Mouse (Mus musculus) CH12F3 (cell line): Measurements from ENCODE around the gene Cox16.
"Not testable (repeated sequence)": the region's sequence is repeated elsewhere in the genome, so short reads cannot be mapped to it uniquely, and the experiment has no call there.

ENCODE experiments used
- in situ Hi-C: fragments of 300-500 bp; cut with MboI; formaldehyde crosslinking; loops from 2 replicates; pipeline ENCODE4 v1.14.3; 2020; ENCODE audit warnings: low sequenced_read_pairs

Cox16 gene

DNA sequence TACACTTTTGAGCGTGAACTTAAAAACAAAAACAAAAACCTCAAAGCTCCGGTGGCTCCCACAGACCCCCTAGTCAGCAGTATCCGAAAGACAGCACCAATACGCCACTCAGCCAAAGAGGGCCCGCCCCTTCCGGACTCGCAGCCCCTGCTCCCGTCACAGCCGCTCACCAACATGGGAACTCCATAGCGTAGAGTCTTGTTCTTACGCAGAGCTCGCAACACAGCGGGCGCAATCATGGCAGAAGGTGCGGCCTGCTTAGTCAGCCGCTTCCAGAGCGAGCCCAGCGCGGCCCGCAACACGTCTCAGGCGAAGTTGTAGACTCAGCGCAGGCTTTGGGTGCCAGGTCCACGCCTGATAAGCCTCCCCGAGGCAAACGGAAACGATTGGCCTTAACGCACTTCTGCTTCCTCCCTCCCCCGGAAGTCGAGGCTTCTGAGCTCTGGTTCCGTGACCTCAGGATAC is at the start of gene Cox16:
TSS of gene Cox16 (minus strand) at position 401 of the 465 bp plus-strand sequence.
- in situ Hi-C loops: no loop called here

GRCm38 (mm10) chr12:81533029-81533419 is 48.1 kb upstream of the Cox16 start:
- in situ Hi-C loops: no loop called here

GRCm38 (mm10) chr12:81532316-81533028 is 47.5 kb upstream of the Cox16 start, which contains the start of the genes Gm20498 and Synj2bp:
TSS of gene Gm20498 (minus strand) at chr12:81532905.
TSS of gene Synj2bp (minus strand) at chr12:81532911.
- in situ Hi-C loops: no loop called here

GRCm38 (mm10) chr12:81530587-81530986 is 45.7 kb upstream of the Cox16 start:
- in situ Hi-C loops: not testable (repeated sequence)

GRCm38 (mm10) chr12:81496906-81497305 is 12.0 kb upstream of the Cox16 start:
- in situ Hi-C loops: not testable (repeated sequence)

DNA sequence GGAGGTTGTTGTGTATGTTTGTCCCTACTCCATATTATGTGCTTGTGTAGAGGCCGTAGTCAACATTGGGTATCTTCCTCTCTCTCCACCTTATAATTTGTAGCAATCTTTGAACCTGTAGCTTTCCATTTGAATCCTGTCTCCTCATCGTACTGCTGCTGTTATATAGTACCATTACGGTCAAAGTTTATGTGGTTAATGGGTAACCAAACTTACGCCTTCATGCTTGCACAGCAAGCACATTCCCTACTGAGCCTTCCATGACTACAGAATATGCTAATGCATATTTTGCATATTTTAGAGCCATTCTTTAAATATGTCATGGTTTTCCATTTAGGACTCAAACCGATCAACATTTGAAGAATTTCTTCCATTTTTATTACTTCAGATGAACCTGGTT is 5.6 kb upstream of the Cox16 start:
- in situ Hi-C loops: no loop called here

DNA sequence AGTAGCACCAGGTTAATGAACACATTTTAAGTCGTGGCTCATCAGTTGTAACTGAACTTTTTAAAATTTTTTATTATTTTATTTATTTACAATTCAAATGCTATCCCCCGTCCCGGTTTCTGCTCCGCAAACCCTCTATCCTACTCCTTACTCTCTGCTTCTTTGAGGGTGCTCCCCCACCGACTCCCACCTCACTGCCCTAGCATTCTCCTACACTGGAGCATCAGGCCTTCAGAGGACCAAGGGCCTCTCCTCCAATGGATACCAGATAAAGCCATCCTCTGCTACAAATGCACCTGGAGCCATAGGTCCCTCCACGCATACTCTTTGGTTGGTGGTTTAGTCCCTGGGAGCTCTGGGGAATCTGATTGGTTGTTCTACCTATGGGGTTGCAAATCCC is 384 bp upstream of the Cox16 start:
- in situ Hi-C loops: no loop called here

GRCm38 (mm10) chr12:81484212-81484611 is 715 bp downstream of the Cox16 start:
- in situ Hi-C loops: no loop called here

- in situ Hi-C loops: no loop called here
Observed at GRCm38 (mm10) chr12:81483656-81484055, 1.3 kb downstream of the Cox16 start.

DNA sequence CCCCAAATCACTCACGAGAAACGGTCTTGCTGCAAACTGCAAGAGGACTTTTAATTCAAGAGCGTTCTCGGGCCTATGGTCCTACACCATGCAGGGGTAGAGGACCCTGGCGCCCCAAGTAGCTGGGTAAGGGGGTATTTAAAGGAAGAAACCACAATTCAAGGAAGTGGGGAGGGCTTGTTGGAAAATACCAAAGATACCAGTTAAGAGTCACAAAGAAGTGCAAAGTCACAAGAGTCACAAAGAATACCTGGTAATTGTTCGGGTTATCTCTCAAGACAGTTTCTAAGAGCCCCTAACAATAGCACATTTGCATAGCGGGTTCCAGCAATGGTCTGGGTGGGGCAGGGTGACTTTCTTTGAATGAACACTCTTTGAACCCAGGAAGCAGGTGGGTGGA is 25.9 kb downstream of the Cox16 start:
- in situ Hi-C loops: not testable (repeated sequence)

GRCm38 (mm10) chr12:81438985-81439384 is 45.9 kb downstream of the Cox16 start:
- in situ Hi-C loops: not testable (repeated sequence)

- in situ Hi-C loops: not testable (repeated sequence)
Observed at GRCm38 (mm10) chr12:81434778-81435177, 50.1 kb downstream of the Cox16 start.

DNA sequence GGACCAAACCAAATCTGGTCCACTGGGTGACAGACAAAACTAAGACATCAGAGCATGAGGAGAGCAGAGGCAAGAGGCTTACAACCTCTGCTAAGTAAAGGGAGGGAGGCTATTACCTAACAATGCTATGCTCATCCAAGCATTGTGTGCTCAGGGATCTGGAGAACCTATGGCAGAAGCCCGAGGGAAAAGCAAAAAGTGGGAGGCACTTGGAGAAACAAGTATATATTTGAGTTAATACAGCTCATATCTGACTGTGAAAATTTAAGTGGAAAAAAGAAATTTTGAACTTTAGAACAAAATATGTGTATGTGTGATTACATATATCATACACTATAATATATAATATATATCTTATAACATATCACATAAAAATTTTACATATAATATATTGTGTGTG is 63.1 kb downstream of the Cox16 start, which contains the start of gene Adam4:
TSS of gene Adam4 (minus strand) at position 101 of the 400 bp plus-strand sequence.
- in situ Hi-C loops: no loop called here

DNA sequence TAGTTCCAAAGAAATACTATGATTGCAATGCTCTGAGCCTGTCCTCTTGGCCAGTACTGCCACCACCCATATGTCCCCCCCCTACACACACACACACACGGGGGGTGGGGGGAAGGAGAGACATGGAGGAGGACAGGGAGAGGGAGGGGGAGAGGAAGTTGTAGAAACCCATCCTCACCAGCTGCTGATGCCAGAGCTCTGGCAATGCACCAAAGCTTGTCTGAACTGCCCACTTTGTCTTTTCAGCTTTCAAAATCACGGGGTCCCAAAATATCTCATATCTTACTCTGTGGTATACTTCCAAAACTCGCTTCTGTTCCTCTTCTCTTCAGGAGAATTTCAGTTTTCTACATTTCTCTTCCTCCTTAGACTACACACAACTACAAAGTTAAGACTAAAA is 71.7 kb downstream of the Cox16 start:
- in situ Hi-C loops: no loop called here

- in situ Hi-C loops: loop anchor here (10.0 kb wide), 2 partner anchors 204 to 424 kb away; no protein-coding TSS in a partner anchor
Observed at GRCm38 (mm10) chr12:81408966-81409365, 76.0 kb downstream of the Cox16 start.

DNA sequence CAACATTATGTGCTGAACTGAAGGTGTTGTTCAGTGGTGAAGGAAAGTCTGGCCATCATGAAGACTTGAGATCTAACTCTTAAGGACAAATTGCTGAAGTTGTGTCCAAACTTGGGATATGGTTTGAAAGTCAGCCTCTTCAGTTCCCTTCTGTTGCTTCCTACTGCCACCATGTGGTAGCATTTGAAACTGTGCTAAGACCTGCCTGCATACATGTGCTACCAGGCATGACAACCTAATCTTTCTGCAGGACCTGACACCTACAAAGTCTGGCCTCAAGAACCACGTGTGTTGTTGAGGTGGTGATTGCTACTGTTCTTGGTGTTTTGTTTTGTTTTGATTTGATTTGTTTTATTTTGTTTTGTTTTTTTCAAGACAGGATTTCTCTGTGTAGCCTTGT is 82.7 kb downstream of the Cox16 start:
- in situ Hi-C loops: loop anchor here (10.0 kb wide), 2 partner anchors 197 to 417 kb away; no protein-coding TSS in a partner anchor

DNA sequence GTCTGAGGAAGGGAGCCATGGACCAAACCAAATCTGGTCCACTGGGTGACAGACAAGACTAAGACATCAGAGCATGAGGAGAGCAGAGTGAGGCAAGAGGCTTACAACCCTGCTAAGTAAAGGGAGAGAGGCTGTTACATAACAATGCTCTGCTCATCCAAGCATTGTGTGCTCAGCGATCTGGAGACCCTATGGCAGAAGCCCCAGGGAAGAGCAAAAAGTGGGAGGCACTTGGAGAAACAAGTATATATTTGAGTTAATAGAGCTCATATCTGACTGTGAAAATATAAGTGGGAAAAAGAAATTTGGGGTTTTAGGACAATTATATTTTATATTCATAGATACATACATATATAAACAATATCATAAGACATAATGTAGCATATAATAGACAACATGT is 105.6 kb downstream of the Cox16 start, which contains the start of gene Gm4787:
TSS of gene Gm4787 (minus strand) at position 101 of the 400 bp plus-strand sequence.
- in situ Hi-C loops: not testable (repeated sequence)

DNA sequence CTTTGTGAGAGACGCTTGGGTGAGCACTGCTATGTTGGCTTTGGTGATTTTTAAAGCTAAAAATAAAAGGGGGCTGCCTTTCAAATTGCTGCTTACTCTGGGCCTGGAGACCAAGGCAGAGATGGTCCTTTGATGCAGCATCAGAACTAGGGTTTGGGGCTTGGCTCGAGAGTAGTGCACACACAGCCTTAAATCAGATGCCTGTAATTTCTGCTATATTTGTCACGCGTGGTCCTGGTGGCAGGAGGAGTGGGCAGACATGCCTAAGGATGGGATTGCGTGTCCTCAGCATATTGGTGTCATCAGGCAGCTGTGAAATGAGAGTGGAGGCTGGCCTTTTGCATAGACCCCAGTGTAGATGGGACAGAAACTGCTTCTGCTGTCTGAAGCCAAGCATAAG is 151.1 kb downstream of the Cox16 start:
- in situ Hi-C loops: no loop called here

- in situ Hi-C loops: no loop called here
Observed at GRCm38 (mm10) chr12:81332875-81333421, 152.0 kb downstream of the Cox16 start, which contains the start of gene Slc8a3. TSS of gene Slc8a3 (minus strand) at chr12:81333180.

DNA sequence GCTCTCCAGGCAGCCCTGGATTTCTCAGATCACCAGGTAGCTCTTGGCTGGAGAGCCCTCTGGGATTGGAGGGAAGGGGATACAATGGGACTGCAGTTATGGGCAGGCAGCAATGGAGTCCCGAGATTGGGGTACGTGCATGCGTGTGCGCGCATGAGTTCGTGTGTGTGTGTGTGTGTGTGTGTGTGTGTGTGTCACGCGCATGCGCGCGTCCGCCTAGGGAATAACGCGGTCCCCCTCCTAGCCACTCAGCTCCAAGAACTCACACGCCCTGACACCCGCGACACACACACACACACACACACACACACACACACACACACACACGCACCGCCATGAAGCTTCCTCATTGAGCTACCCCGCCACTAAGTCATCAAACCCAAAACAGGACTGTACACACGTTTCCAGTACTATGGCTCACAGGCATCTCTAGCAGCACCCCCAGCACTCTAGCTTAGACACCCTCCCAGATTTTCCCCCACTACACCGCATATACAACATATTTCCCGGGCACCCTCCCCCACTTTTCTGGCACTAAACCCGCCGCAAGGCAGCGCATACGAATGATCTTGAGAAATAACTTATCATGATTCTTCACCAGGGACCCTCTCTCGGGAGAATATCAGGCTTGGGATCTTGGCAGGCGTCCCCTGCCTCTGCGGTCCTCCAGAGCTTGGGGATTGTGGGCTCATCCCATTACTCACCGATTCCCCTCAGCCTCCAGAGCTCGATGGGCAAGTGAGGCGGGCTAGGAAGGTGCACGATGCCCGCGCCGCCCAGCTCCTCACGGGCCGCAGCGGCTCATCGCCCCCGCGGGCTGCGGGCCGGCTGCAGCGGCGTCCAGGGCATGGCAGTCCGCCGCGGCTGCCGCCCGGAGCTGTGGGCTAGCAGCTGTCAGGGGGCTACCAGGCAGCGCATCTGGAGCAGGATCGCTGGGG is 152.7 kb downstream of the Cox16 start:
- in situ Hi-C loops: no loop called here
